Mouse (Mus musculus) myocyte (in vitro differentiated cells): ENCODE measurements around the gene Siglece. TPM values are rescaled to one million over a fixed set of nuclear protein-coding genes. Genes with fewer than 3 reads are reported as not detected.

Experiments
- H3K27me3 ChIP-seq: one replicate; pipeline ENCODE4 v1.6.1; 2011; ENCODE audit not compliant: control insufficient read depth, insufficient read depth, insufficient read length
- H3K36me3 ChIP-seq: one replicate; pipeline ENCODE4 v1.6.1; 2011; ENCODE audit not compliant: control insufficient read depth, insufficient read depth
- H3K4me2 ChIP-seq: one replicate; pipeline ENCODE4 v1.6.1; 2011; ENCODE audit warnings: low read depth, control low read depth
- H3K4me3 ChIP-seq: one replicate; pipeline ENCODE4 v1.5.1; 2011; ENCODE audit warnings: mild to moderate bottlenecking, control low read depth, moderate library complexity
- H3K79me2 ChIP-seq: one replicate; pipeline ENCODE4 v1.6.1; 2011; ENCODE audit not compliant: control insufficient read depth, insufficient read depth
- H3ac ChIP-seq: one replicate; pipeline ENCODE4 v1.6.1; 2011; ENCODE audit not compliant: control insufficient read depth, insufficient read length
- CEBPB ChIP-seq: IDR thresholded peaks from 2 replicates; pipeline ENCODE4 v1.6.1; 2011; ENCODE audit warnings: mild to moderate bottlenecking, moderate library complexity; ENCODE audit not compliant: poor library complexity, insufficient read depth, severe bottlenecking
- E2F4 ChIP-seq: IDR thresholded peaks from one replicate; pipeline ENCODE4 v1.6.1; 2011; ENCODE audit warnings: mild to moderate bottlenecking, control low read depth, moderate library complexity; ENCODE audit not compliant: insufficient read depth
- MAX ChIP-seq: IDR thresholded peaks from one replicate; pipeline ENCODE4 v1.6.1; 2011; ENCODE audit warnings: low read depth, mild to moderate bottlenecking, control low read depth
- MYOD1 ChIP-seq, 3 experiments: IDR thresholded peaks; one replicate each; pipeline ENCODE4 v1.6.1; 2011; ENCODE audit warnings: control low read depth in 2 of 3, low read depth in 2 of 3, mild to moderate bottlenecking in 2 of 3, moderate library complexity in 1 of 3; ENCODE audit not compliant: insufficient read length in 2 of 3, control insufficient read depth in 1 of 3
- MYOG ChIP-seq, 3 experiments: IDR thresholded peaks; one replicate each; pipeline ENCODE4 v1.6.1; 2011; ENCODE audit warnings: control low read depth in 2 of 3, low read depth in 2 of 3, mild to moderate bottlenecking in 2 of 3; ENCODE audit not compliant: insufficient read length in 2 of 3, control insufficient read depth in 1 of 3, insufficient read depth in 1 of 3
- POLR2A ChIP-seq: IDR thresholded peaks from one replicate; pipeline ENCODE4 v1.6.1; 2011; ENCODE audit warnings: low read depth, mild to moderate bottlenecking, control low read depth, moderate library complexity; ENCODE audit not compliant: insufficient read length
- POLR2AphosphoS2 ChIP-seq: IDR thresholded peaks from one replicate; pipeline ENCODE4 v1.6.1; 2011; ENCODE audit warnings: low read depth, control low read depth; ENCODE audit not compliant: insufficient read length
- REST ChIP-seq: IDR thresholded peaks from one replicate; pipeline ENCODE4 v1.6.1; 2011; ENCODE audit warnings: mild to moderate bottlenecking, control low read depth, moderate library complexity; ENCODE audit not compliant: insufficient read depth, insufficient read length
- SRF ChIP-seq: IDR thresholded peaks from one replicate; pipeline ENCODE4 v1.6.1; 2011; ENCODE audit warnings: low read depth; ENCODE audit not compliant: control insufficient read depth, insufficient read length
- TCF12 ChIP-seq: IDR thresholded peaks from one replicate; pipeline ENCODE4 v1.6.1; 2011; ENCODE audit warnings: mild to moderate bottlenecking, control low read depth; ENCODE audit not compliant: poor library complexity, insufficient read depth, severe bottlenecking
- TCF3 ChIP-seq: IDR thresholded peaks from one replicate; pipeline ENCODE4 v1.6.1; 2011; ENCODE audit warnings: low read depth, control low read depth; ENCODE audit not compliant: insufficient read length
- USF1 ChIP-seq: IDR thresholded peaks from one replicate; pipeline ENCODE4 v1.6.1; 2011; ENCODE audit warnings: low read depth, mild to moderate bottlenecking, control low read depth, moderate library complexity
- polyA plus RNA-seq: library from polyadenylated mRNA; unstranded; fragments of >200 nt; fragmentation: generic; extraction: Trizol; gene quantifications from one replicate; pipeline ENCODE4 v1.2.1, GENCODE M21; 2012; ENCODE audit warnings: missing spikeins

Siglece gene
- polyA plus RNA-seq, 1 experiment = not detected

GRCm38 (mm10) chr7:43643046-43643652, 16.8 kb downstream of the Siglece start:
- Histone ChIP-seq H3K27me3 (no peaks in the 10 kb centered on the region), H3ac (no peak overlapping the region), H3K4me3 (no peak overlapping the region), H3K4me2 (no peak overlapping the region), H3K36me3 (no peaks in the 10 kb centered on the region), H3K79me2 (no peaks in the 10 kb centered on the region)
- no peak for TF ChIP-seq SRF
- no peak for TF ChIP-seq POLR2A
- TF ChIP-seq MYOG (IDR thresholded peaks at IDR 0.05; ENCODE audit: control insufficient read depth in 1 of 3, insufficient read depth in 1 of 3, insufficient read length in 2 of 3, low read depth in 2 of 3) = no peak
- no peak for TF ChIP-seq USF1
- TF ChIP-seq E2F4 = no peak
- no peak for TF ChIP-seq POLR2AphosphoS2
- TF ChIP-seq TCF3 = no peak
- no peak for TF ChIP-seq MYOD1 (IDR thresholded peaks at IDR 0.05; ENCODE audit: control insufficient read depth in 1 of 3, insufficient read length in 2 of 3, low read depth in 2 of 3)
- TF ChIP-seq MAX = no peak
- no peak for TF ChIP-seq TCF12
- no peak for TF ChIP-seq CEBPB
- TF ChIP-seq REST = no peak

- Histone ChIP-seq H3K36me3 (no peaks in the 10 kb centered on the region), H3K79me2 (no peaks in the 10 kb centered on the region), H3K4me2 (no peak overlapping the region), H3ac (no peak overlapping the region), H3K4me3 (no peak overlapping the region), H3K27me3 (no peaks in the 10 kb centered on the region)
- TF ChIP-seq REST (no peak), USF1 (no peak), CEBPB (no peak), MYOG (IDR thresholded peaks at IDR 0.05; ENCODE audit: control insufficient read depth in 1 of 3, insufficient read depth in 1 of 3, insufficient read length in 2 of 3, low read depth in 2 of 3) (no peak), POLR2A (no peak), TCF12 (no peak), MAX (no peak), SRF (no peak), MYOD1 (IDR thresholded peaks at IDR 0.05; ENCODE audit: control insufficient read depth in 1 of 3, insufficient read length in 2 of 3, low read depth in 2 of 3) (no peak), E2F4 (no peak), TCF3 (no peak), POLR2AphosphoS2 (no peak)
Observed at GRCm38 (mm10) chr7:43642587-43642986, 17.4 kb downstream of the Siglece start.

GRCm38 (mm10) chr7:43637118-43637517, 22.8 kb downstream of the Siglece start:
- Histone ChIP-seq H3K36me3 (no peaks in the 10 kb centered on the region), H3K79me2 (no peaks in the 10 kb centered on the region), H3K4me3 (no peak overlapping the region), H3K27me3 (peaks cover 5% of the 10 kb centered on the region), H3ac (no peak overlapping the region), H3K4me2 (no peak overlapping the region)
- TF ChIP-seq E2F4 (no peak), POLR2AphosphoS2 (no peak), TCF12 (no peak)

- Histone ChIP-seq H3ac (no peak overlapping the region), H3K27me3 (peaks cover 5% of the 10 kb centered on the region), H3K4me3 (no peak overlapping the region), H3K79me2 (no peaks in the 10 kb centered on the region), H3K36me3 (no peaks in the 10 kb centered on the region), H3K4me2 (no peak overlapping the region)
- no peak for TF ChIP-seq MYOD1 (IDR thresholded peaks at IDR 0.05; ENCODE audit: control insufficient read depth in 1 of 3, insufficient read length in 2 of 3, low read depth in 2 of 3)
- no peak for TF ChIP-seq SRF
- no peak for TF ChIP-seq MYOG (IDR thresholded peaks at IDR 0.05; ENCODE audit: control insufficient read depth in 1 of 3, insufficient read depth in 1 of 3, insufficient read length in 2 of 3, low read depth in 2 of 3)
- no peak for TF ChIP-seq POLR2A
- TF ChIP-seq USF1 = no peak
- TF ChIP-seq REST = no peak
- no peak for TF ChIP-seq POLR2AphosphoS2
- no peak for TF ChIP-seq TCF3
- no peak for TF ChIP-seq MAX
- no peak for TF ChIP-seq E2F4
- no peak for TF ChIP-seq CEBPB
- TF ChIP-seq TCF12 = no peak
Observed at GRCm38 (mm10) chr7:43636194-43636593, 23.8 kb downstream of the Siglece start.
